Mouse (Mus musculus) liver, embryonic 14.5 days (tissue): ENCODE results near the gene D430041D05Rik. TPM values are rescaled to one million over a fixed set of nuclear protein-coding genes. Genes with fewer than 3 reads are reported as not detected.

Source experiments
- ATAC-seq: fragments of 200-750 bp; cut with Nextera tagmentation; 2 replicates; pipeline ENCODE4 v1.8.0; 2017; ENCODE audit warnings: moderate number of reproducible peaks, mild to moderate bottlenecking, moderate library complexity; ENCODE audit not compliant: insufficient read depth
- DNase-seq, 3 experiments: peaks; one replicate each; pipeline ENCODE4 v3.0.0-alpha.2; 2012 to 2013; ENCODE audit warnings: low read depth in 3 of 3, low spot score in 3 of 3
- H3K27ac ChIP-seq: fragments of 300-500 bp; sonication (generic); 2 replicates; pipeline ENCODE4 v1.5.1; 2014; ENCODE audit warnings: moderate library complexity, mild to moderate bottlenecking, control low read depth, inconsistent platforms
- H3K27me3 ChIP-seq: fragments of 300-500 bp; sonication (generic); 2 replicates; pipeline ENCODE4 v1.6.1; 2014; ENCODE audit warnings: mild to moderate bottlenecking, low read length, moderate library complexity; ENCODE audit not compliant: control insufficient read depth, insufficient read depth
- H3K36me3 ChIP-seq: fragments of 300-500 bp; sonication (generic); replicated peaks from 2 replicates; pipeline ENCODE4 v1.6.1; 2014; ENCODE audit warnings: low read depth; ENCODE audit not compliant: control insufficient read depth, insufficient read depth
- H3K4me1 ChIP-seq, 2 experiments: fragments of 200-500 bp in 1 of 2; fragments of 300-500 bp in 1 of 2; sonication (generic) in 1 of 2; replicated peaks; 2 replicates each; pipeline ENCODE4 v1.6.1; 2012 to 2014; ENCODE audit warnings: antibody characterized with exemption in 1 of 2, inconsistent platforms in 1 of 2, low read length in 1 of 2; ENCODE audit not compliant: control insufficient read depth in 2 of 2, insufficient read depth in 2 of 2
- H3K4me2 ChIP-seq: fragments of 300-500 bp; sonication (generic); 2 replicates; pipeline ENCODE4 v1.6.1; 2014; ENCODE audit warnings: low read depth, mild to moderate bottlenecking, control low read depth, moderate library complexity
- H3K4me3 ChIP-seq, 2 experiments: fragments of 200-500 bp in 1 of 2; fragments of 300-500 bp in 1 of 2; sonication (generic) in 1 of 2; 2 replicates each; pipeline ENCODE4 v1.5.1; 2012 to 2014; ENCODE audit warnings: low read depth in 2 of 2, low read length in 2 of 2, mild to moderate bottlenecking in 2 of 2, control low read depth in 1 of 2, inconsistent platforms in 1 of 2, moderate library complexity in 1 of 2; ENCODE audit not compliant: insufficient read depth in 1 of 2
- H3K9ac ChIP-seq: fragments of 300-500 bp; sonication (generic); replicated peaks from 2 replicates; pipeline ENCODE4 v1.6.1; 2014; ENCODE audit warnings: mild to moderate bottlenecking, control low read depth, moderate library complexity
- H3K9me3 ChIP-seq: fragments of 300-500 bp; sonication (generic); 2 replicates; pipeline ENCODE4 v1.6.1; 2016; ENCODE audit warnings: low read length, mixed read lengths; ENCODE audit not compliant: control insufficient read depth
- CTCF ChIP-seq: IDR thresholded peaks from 2 replicates; pipeline ENCODE4 v1.5.1; 2016; ENCODE audit warnings: antibody characterized with exemption, low read depth, control low read depth
- EP300 ChIP-seq: IDR thresholded peaks from 2 replicates; pipeline ENCODE4 v1.6.1; 2016; ENCODE audit warnings: antibody characterized with exemption, low read depth
- WGBS: fragments of 180-500 bp; shearing (Covaris S2); extraction: QIAGEN DNeasy Blood & Tissue Kit; methylation state at CpG from one replicate; pipeline ENCODE4 v1.1.7; 2014; ENCODE audit not compliant: insufficient replicate concordance; 5-methylcytosine and 5-hydroxymethylcytosine counted together
- polyA plus RNA-seq, 2 experiments: library from polyadenylated mRNA; depleted of rRNA in 1 of 2; stranded (reverse) in 1 of 2; unstranded in 1 of 2; fragments of >200 nt; fragmentation: Nextera tagmentation in 1 of 2; extraction: Ambion mirVana in 1 of 2; gene quantifications; 2 replicates each; pipeline versions ENCODE4 v1.2.1 to v1.2.3; 2012 to 2014

Gene D430041D05Rik
- polyA plus RNA-seq, 2 experiments: under 0.01 TPM; not detected in 1

DNA sequence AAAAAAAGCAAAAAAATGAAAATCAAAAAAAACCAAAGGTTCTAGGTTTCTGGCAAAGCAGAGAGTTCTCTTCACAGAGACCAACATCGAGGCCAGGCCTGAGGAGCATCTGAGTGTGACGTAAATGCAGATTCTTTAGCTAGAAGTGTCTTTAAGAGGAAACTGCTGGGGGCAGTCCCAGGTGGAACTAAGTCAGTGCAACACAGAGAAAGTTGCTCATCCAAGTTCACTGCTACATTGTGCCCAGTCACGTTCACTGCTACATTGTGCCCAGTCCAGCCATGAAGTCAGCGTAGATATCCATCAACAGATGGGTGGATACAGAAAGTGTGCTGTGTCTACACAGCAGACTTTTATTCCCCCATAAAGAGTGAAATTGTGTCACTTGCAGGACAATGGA, 27.2 kb downstream of the D430041D05Rik start:
- H3K9ac ChIP-seq: no peak overlapping the region
- no peak overlapping the region for H3K27ac ChIP-seq
- ATAC-seq: no peak
- H3K4me3 ChIP-seq: no peak overlapping the region
- DNase-seq: no peak
- no peaks in the 10 kb centered on the region for H3K4me1 ChIP-seq
- H3K9me3 ChIP-seq: no peaks in the 10 kb centered on the region
- WGBS: 74% methylated on average over 4 of the region's 4 CpGs
- H3K36me3 ChIP-seq: no peaks in the 10 kb centered on the region
- TF ChIP-seq EP300: no peak
- no peak for TF ChIP-seq CTCF
- no peak overlapping the region for H3K4me2 ChIP-seq
- H3K27me3 ChIP-seq: no peaks in the 10 kb centered on the region

DNA sequence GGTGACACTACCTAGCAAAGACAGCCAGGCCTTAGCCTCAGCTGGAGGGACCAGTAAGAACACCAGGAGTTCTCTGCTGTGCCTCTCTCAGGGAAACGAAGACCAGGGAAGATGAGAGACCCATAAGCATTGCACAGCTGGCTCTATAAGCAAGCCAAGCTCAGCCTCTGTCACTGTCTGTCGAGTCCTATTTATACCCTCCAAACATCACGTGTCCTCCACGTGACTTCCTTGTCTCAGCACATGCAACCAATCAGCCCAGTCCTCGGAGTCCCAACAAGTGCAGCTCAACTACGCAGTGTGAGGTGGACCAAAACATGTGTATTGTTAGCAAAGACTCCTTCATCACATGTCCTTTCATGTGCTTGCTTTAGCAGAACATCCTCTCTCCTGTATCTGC, 28.0 kb downstream of the D430041D05Rik start:
- Histone ChIP-seq H3K4me2 (no peak overlapping the region), H3K9me3 (no peaks in the 10 kb centered on the region)
- 53% methylated on average over 6 of the region's 6 CpGs for WGBS

DNA sequence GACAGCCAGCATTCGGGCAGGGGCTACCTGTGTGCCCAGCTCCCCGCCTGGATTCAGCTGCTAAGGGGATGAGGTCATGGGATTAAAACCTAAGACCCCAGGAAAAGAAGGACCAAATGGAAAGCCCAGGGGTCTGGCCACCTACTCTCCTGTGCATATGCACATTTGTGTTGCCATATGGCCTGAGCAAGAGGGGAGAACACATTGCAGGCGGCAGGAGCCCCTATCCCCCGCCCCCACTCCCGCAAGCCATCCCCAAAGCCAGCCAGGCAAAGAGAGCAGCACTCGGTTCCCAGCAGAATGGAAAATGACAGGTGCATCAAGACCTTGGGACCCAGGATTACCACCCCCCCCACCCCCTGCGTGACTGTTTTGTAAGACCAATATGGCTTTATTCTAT, 31.5 kb downstream of the D430041D05Rik start:
- Histone ChIP-seq H3K9me3 (no peaks in the 10 kb centered on the region), H3K4me2 (no peak overlapping the region), H3K4me3 (no peak overlapping the region), H3K9ac (no peak overlapping the region), H3K4me1 (no peaks in the 10 kb centered on the region), H3K27me3 (no peaks in the 10 kb centered on the region), H3K36me3 (no peaks in the 10 kb centered on the region), H3K27ac (no peak overlapping the region)
- ATAC-seq (no peak), DNase-seq (no peak)
- TF ChIP-seq CTCF: no peak
- no peak for TF ChIP-seq EP300
- 21% methylated on average over 7 of the region's 7 CpGs for WGBS

More for the DNA sequence above, 28.0 kb downstream of the D430041D05Rik start:
- H3K27me3 ChIP-seq: no peaks in the 10 kb centered on the region
- no peaks in the 10 kb centered on the region for H3K4me1 ChIP-seq
- no peak overlapping the region for H3K4me3 ChIP-seq
- DNase-seq (no peak), ATAC-seq (no peak)
- TF ChIP-seq EP300: no peak
- no peak for TF ChIP-seq CTCF
- no peak overlapping the region for H3K9ac ChIP-seq
- no peak overlapping the region for H3K27ac ChIP-seq
- no peaks in the 10 kb centered on the region for H3K36me3 ChIP-seq

GRCm38 (mm10) chr2:104378791-104379190, 32.0 kb downstream of the D430041D05Rik start:
- Histone ChIP-seq H3K4me2 (no peak overlapping the region), H3K4me1 (no peaks in the 10 kb centered on the region), H3K36me3 (no peaks in the 10 kb centered on the region), H3K4me3 (no peak overlapping the region), H3K9ac (no peak overlapping the region), H3K27ac (no peak overlapping the region), H3K27me3 (no peaks in the 10 kb centered on the region), H3K9me3 (no peaks in the 10 kb centered on the region)
- DNase-seq (no peak), ATAC-seq (no peak)
- 24% methylated on average over 3 of the region's 3 CpGs for WGBS
- TF ChIP-seq EP300 (no peak), CTCF (no peak)

GRCm38 (mm10) chr2:104377990-104378389, 32.8 kb downstream of the D430041D05Rik start:
- Histone ChIP-seq H3K9ac (no peak overlapping the region), H3K4me3 (no peak overlapping the region), H3K9me3 (no peaks in the 10 kb centered on the region), H3K27ac (no peak overlapping the region), H3K36me3 (no peaks in the 10 kb centered on the region), H3K4me1 (no peaks in the 10 kb centered on the region), H3K4me2 (no peak overlapping the region), H3K27me3 (no peaks in the 10 kb centered on the region)
- ATAC-seq: no peak
- TF ChIP-seq EP300: no peak
- TF ChIP-seq CTCF: no peak; the same call in none of the 2 replicates
- 39% methylated on average over 2 of the region's 2 CpGs for WGBS
- DNase-seq: no peak

- H3K27ac ChIP-seq: no peak overlapping the region
- ATAC-seq (no peak), DNase-seq (no peak)
- WGBS: 60% methylated on average over 4 of the region's 4 CpGs
- no peak overlapping the region for H3K4me3 ChIP-seq
- no peak overlapping the region for H3K4me2 ChIP-seq
- H3K9me3 ChIP-seq: no peaks in the 10 kb centered on the region
- H3K4me1 ChIP-seq: no peaks in the 10 kb centered on the region
- no peaks in the 10 kb centered on the region for H3K36me3 ChIP-seq
- H3K27me3 ChIP-seq: no peaks in the 10 kb centered on the region
- H3K9ac ChIP-seq: no peak overlapping the region
- no peak for TF ChIP-seq CTCF
- no peak for TF ChIP-seq EP300
These were observed 38.7 kb downstream of the D430041D05Rik start for GRCm38 (mm10) chr2:104372156-104372555.
